Mouse (Mus musculus) gastrocnemius, adult 18-20 months (tissue): ENCODE measurements at regions not wholly inside any gene's neighbourhood (a gene's known extent, or its start where the extent isn't known, plus 50 kb on each side); places are given as distances from the start of the nearest gene placed in this dataset.
A peak's percentile ranks its signal among the peaks of the same experiment; 100 is the strongest.
"Not testable (repeated sequence)": the region's sequence is repeated elsewhere in the genome, so short reads cannot be mapped to it uniquely, and the experiment has no call there.

Experiments used
- DNase-seq: peaks from one replicate; pipeline ENCODE4 v3.0.0; 2021; ENCODE audit warnings: low spot score

DNA sequence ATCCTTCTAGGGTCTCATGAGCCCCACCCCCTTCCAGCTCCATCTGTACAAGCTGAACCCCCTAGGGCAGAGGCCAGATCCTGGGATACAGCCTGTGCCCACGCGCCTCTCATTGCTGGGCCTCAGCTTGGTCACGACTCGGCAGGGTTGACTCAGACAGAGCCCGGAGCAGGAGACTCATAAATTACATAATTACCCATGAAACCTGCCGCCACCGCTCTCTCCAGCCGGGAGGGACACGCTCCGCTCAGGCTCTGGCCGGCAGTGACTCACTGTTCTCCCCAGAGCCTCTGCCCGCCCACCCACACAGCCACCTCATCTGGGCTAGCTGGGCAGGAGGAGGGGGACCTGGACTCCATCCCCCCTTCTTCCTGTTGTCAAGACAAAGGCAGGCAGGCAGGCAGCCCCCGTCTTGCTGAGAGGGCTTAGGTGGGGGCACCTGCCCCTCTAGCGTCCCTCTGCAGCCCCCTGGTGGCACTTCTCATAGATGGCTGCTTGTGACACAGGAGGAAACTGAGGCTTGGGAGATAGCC, 149.6 kb upstream of the Rtl1 start:
- DNase-seq: no peak

- DNase-seq: no peak
These were observed 154.9 kb upstream of the Rtl1 start for GRCm38 (mm10) chr12:109754986-109755385.

DNA sequence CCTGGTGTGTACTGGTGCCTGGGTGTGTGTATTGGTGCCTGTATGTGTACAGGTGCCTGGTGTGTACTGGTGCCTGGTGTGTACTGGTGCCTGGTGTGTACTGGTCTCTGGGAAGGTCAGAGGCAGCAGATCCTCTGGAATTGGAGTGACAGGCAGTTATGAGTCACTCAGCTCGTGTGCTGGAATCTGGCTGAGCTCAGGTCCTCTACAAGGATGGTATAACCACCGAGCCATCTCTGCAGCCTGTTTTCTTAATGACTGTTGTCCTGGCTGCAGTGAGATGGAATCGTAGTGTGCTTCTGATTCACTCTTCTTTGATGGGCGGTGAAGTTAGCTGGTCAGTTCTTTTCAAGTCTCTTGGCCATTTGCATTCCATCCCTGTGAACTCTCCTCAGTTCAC, 164.2 kb upstream of the Rtl1 start:
- no peak for DNase-seq

DNA sequence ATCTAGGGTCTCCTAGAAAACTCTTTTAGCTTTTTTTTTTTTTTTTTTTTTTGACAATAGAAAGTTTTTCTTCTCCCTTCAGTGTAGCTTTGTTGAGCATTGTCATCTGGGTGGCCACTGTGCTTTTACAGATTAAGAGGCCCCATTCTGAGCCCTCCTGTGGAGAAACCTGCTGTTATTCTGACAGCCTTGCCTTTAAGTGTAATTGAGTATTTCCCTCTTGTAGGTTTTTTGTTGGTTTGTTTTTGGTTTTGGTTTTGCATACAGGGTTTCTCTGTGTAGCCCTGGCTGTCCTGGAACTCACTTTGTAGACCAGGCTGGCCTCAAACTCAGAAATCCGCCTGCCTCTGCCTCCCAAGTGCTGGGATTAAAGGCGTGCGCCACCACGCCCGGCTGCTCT, 166.5 kb upstream of the Rtl1 start:
- not testable (repeated sequence) for DNase-seq

DNA sequence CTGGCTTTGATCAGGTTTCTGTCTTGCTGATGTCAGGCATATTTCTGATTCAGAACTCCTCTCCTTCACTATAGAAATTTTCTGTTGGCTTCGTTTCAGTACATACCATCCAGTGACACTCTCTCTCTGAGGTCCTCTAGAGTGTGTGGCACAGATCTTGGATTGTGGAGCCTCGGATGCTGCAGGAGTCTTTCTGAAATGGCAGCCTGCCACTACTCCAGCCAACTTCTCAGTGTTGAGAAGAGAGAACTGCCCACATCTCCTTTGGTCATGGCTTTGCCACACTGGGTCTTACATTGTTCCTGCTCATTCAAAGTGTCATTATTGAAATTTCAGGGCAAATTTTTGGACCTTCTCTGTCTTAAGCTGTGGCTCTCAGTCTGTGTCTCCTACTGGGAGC, 172.4 kb upstream of the Rtl1 start:
- DNase-seq: no peak

GRCm38 (mm10) chr12:109773909-109774313, 173.8 kb upstream of the Rtl1 start:
- DNase-seq: no peak

DNA sequence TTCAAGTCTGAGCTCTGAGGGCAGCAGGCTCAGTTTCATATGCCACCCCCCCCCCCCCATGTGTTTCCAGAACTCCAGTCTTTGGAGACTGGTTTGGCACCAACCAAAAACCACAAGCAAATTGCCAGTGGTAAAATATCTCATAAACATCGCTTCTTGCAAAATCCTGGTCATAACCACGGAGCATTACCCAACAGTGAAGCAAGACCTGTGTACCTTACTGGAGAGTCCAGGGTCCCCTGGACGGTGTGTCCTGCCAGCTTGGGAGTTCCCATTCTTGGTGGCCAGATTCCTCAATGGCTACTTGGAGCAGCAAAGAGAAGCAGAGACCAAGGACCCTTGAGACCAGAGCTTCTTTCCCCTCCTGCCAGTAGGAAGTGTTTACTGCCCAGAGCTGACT, 198.7 kb upstream of the Rtl1 start:
- peak; percentile 22 for DNase-seq

GRCm38 (mm10) chr12:109799395-109799794, 199.3 kb upstream of the Rtl1 start:
- DNase-seq: no peak

DNA sequence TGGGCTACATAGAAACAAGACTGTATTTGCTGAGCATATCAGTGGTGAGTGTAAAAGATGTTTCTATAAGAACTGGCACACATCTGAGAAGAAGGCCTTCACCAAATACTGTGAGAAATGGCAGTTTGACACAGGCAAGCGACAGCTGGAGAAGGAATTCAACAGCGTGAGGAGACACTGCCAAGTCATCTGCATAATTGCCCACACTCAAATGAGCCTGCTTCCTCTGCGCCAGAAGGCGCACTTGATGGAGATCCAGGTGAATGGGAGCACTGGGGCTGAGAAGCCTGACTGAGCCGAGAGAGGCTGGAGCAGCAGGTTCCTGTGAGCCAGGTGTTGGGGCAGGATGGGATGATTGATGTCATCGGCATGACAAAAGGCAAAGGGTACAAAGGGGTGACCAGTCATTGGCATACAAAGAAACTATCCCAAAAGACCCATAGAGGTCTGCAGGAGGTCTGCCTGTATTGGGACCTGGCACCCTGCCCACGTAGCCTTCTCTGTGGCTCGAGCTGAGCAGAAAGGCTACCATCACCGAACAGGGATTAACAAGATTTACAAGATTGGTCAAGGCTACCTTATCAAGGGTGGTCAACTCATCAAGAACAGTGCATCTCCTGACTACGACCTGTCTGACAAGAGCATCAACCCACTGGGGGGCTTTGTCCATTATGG, 227.2 kb upstream of the Rtl1 start:
- no peak for DNase-seq

GRCm38 (mm10) chr12:109830303-109831020, 230.3 kb upstream of the Rtl1 start:
- DNase-seq: no peak

- DNase-seq: no peak
These were observed 232.8 kb upstream of the Rtl1 start for GRCm38 (mm10) chr12:109832964-109833363.

- no peak for DNase-seq
These were observed 236.4 kb upstream of the Rtl1 start for GRCm38 (mm10) chr12:109836521-109836920.

- no peak for DNase-seq
These were observed 239.0 kb upstream of the Rtl1 start for GRCm38 (mm10) chr12:109839126-109839587.

DNA sequence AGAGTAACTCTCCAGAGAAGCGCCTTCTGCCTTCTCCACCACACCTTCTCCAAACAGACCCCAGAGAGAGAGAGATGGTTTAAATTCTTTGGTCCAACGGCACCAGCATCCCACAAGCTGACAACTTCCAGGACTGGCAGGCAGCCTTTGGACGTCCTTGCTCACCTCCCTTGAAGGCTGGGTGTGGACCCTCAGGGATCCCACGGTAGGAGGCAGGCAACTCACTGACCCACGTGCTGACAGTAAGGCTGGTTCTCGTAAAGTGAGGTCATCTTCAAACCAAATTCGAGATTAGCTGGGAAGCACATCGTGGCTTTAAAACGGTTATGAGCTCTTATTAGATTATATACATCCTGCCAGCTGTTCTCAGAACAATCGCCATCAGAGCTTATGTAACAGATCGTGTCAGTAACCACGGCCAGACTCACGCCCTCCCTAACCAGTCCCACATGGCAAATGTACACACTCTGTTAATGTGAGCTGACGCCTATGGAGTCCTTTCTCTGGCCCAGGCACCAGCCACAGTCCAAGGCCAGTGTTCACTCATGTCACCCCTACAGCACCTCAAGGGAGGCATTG, 239.9 kb upstream of the Rtl1 start:
- no peak for DNase-seq

DNA sequence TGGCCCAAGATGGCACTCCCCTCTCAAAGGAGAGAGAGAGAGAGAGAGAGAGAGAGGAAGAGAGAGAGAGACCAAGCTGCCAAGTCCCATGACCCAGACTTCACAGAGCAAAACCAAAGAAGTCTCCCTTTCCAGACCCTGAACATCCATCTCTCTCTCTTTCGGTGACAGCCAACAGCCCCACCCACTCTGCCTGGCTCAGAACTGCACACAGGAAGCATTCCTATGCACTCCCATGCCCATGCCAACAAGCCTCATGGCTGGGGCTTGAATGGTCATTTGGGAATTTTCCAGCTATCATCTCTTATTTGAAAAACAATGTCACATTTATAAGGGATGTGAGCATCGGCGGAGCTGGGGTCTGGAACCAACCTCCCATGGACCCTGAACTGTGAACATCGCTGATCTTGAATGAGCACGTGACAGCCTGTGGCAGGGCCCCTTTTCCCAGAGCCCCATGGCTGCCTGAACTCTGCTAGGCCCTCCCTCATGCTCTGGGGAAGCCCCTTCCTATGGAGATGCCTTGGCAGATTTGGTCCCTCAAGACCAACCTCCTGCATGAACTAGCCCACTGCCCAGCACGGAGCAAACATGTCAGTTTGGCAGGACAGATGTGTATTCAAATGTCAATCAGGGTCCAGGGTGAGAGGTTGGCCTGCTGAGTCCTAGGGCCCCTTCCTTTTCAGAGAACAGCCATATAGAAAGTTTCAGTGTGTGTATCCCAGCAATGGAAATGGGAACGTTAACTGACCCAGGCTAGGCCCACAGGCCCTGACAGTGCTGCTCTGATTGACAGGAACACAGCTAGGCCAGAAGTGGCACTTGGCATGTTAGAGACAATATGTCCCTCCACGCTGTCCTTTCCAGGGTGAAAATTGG, 244.8 kb upstream of the Rtl1 start:
- no peak for DNase-seq

- DNase-seq: no peak
These were observed 245.4 kb upstream of the Rtl1 start for GRCm38 (mm10) chr12:109845602-109845906.

DNA sequence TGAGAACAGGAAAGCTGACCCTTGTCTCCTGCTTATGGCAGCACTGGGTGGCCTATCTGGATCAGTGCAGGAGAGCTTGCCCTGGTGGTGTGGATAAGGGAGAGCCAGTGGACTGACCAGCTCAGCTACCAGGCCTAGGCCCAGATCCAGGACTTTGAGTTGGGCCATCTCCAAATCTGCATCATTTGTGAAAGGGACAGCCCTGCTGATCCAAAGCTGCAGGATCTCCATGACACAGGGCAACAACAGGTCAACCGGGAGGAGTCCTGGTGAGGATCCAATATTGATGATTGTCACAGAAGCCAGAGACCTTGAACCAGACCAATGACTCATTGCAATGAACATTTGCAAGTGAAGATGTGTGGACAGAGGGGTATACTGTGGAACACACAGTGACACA, 256.2 kb upstream of the Rtl1 start:
- no peak for DNase-seq

GRCm38 (mm10) chr12:109857705-109858104, 257.6 kb upstream of the Rtl1 start:
- DNase-seq: no peak

GRCm38 (mm10) chr12:109864826-109865225, 264.7 kb upstream of the Rtl1 start:
- no peak for DNase-seq

DNA sequence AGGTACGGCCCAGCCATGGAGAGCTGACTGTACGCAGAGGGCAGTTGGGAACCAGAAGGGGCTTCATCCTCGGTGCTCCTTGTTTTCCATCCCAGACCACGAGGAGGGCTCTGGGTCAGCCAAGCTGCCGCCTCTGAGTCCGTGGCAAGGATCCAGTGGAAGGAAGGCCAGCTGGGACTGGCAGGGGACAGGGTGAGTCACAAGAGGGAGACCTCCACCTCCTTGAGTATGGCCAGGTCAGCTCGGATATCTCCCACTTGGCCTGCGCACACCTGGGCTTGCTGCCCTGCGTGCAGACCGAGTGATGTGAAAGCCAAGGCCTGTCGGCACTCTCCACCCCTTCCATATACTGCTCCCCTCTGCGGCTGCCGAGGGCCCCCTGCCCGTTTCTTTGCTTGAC, 270.9 kb upstream of the Rtl1 start:
- peak; percentile 46 for DNase-seq

GRCm38 (mm10) chr12:109874466-109874865, 274.3 kb upstream of the Rtl1 start:
- DNase-seq: no peak

GRCm38 (mm10) chr12:109881108-109881507, 281.0 kb upstream of the Rtl1 start:
- no peak for DNase-seq
